Mouse (Mus musculus): Measurements from ENCODE around the gene Med25.
A peak's percentile ranks its signal among the peaks of the same experiment; 100 is the strongest.

The Med25 gene

GRCm38 (mm10) chr7:44846804-44847203, 45.7 kb downstream of the Med25 start:
- peak; percentile 33 for DNase-seq

- DNase-seq = no peak
Observed at GRCm38 (mm10) chr7:44845006-44845405, 47.5 kb downstream of the Med25 start.

DNA sequence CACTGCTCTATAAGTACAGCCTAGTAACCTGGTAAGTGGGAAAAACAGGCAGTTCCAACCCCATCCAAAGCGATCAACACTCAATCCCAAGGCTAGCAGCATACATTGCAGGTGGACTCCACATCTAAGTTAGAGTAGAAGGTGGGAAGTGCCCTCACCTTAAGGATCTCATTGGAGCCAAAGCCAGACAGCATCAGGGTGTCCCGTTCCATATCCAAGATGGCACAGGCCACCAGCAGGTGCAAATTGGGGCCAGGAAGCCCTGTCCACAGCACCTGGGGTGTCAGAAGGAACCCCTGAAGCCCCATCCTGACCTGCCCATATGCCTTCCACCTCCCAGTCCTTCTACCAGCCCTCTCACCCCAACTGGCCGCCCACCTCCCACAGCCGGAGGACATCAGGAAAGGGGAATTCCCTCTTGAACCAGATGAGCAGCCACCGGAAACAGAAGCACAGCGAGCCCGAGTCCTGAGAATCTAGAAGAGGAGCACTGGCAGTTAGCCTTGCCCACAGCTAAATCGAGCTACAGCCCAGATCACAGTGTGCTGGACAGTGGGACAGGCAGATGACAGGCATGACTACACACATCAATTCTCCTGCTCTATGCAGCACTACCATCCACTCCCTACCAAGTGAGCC, 50.6 kb downstream of the Med25 start:
- peak; percentile 7 for DNase-seq

- no peak for DNase-seq
Observed at GRCm38 (mm10) chr7:44840426-44840825, 52.1 kb downstream of the Med25 start.

DNA sequence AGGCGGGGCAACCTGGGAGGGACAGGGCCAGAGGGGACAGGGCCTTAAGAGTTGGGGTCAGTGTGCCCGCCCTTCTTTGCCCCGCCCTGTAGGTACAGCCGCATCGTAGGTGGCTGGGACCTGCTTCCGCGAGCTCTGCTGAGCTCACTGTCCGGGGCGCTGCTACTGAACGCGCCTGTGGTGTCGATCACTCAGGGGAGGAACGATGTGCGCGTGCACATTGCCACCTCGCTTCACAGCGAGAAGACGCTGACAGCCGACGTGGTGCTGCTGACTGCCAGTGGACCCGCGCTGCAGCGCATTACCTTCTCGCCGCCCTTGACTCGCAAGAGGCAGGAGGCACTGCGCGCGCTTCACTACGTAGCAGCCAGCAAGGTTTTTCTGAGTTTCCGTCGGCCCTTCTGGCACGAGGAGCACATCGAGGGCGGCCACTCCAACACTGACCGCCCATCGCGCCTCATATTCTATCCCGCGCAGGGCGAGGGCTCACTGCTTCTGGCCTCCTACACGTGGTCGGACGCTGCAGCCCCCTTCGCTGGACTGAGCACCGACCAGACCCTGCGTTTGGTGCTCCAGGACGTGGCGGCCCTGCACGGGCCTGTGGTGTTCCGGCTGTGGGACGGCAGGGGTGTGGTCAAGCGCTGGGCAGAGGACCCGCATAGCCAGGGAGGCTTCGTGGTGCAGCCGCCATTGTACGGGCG, 52.9 kb downstream of the Med25 start:
- DNase-seq = peak; percentile 61

- DNase-seq = no peak
Observed at GRCm38 (mm10) chr7:44839171-44839490, 53.4 kb downstream of the Med25 start.

- no peak for DNase-seq
Observed at GRCm38 (mm10) chr7:44838073-44838472, 54.4 kb downstream of the Med25 start.

DNA sequence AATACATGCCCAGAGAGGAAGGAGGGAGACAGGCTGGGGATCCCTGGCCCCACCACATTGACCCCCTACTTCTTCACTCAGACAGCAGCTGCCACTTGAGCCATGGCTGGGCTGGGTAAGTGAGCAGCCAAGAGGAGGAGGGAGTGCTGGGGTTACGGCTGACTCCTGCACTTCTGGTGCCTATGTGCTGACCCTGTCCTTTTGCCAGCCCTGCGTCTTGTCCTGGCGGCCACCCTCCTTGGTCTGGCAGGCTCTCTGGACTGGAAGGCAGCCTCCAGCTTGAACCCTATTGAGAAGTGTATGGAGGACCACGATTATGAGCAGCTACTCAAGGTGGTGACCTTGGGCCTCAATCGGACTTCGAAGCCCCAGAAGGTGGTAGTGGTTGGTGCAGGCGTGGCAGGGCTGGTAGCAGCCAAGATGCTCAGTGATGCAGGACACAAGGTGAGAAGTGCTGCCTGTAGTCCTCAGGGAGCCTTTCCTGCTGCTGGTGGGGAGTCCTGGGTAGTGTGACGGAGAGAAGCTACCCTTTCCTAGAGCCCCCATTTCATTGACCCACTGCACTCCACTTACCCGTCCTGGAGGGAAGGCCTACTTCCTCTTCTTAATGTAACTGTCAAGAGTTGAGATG, 56.0 kb downstream of the Med25 start:
- no peak for DNase-seq

- DNase-seq = peak; percentile 65
Observed at GRCm38 (mm10) chr7:44836016-44836404, 56.5 kb downstream of the Med25 start.

GRCm38 (mm10) chr7:44835373-44836015, 57.0 kb downstream of the Med25 start:
- DNase-seq = no peak

DNA sequence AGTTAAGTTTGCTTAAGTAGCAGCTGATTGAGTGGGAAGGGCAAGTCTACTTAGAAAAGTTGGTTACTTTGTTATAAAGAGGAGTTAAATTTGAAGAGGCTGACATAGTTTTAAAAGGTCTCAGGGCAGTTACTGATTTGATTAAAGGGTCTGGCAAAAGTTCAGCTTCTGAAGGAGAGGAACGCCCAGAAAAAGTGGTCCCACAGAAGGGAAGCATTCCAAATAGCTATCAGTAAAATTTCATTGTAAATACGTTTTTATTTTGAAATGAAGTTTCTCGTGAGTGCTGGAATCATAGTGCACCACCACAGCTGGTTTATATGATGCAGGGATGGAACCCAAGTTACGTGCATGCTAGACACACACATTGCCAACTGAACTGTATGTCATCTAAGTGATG, 59.7 kb downstream of the Med25 start:
- DNase-seq = no peak

DNA sequence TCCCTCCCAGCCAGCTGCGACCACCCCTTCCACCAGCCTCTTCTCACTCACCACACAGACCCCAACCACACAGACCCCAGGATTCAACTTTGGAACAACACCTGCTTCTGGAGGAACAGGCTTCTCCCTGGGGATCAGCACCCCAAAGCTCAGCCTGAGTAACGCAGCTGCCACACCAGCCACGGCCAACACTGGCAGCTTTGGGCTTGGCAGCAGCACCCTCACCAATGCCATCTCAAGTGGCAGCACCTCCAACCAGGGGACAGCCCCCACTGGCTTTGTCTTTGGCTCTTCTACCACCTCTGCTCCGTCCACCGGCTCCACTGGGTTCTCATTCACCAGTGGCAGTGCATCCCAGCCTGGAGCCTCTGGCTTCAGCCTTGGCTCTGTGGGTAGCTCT, 63.8 kb downstream of the Med25 start:
- no peak for DNase-seq

DNA sequence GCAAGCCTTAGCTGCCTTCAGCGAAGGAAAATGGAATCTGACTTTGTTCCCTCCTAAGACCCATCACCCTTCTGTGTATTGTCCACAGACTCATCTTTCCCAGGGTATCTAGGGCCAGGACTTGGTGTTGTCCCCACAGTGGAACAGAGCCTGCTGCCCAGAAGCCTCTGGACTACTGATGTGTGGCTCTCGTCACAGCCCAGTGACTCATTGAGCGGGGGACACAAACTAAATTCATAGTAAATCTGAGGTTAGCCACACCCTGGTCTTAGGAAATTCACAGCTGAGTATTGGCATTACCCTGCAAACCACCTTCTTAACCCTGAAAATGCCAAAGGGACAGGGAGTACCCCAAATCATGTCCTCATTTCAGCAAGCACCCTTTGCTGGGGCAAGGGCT, 65.7 kb downstream of the Med25 start:
- no peak for DNase-seq
